Mouse (Mus musculus) Muller cell, postnatal 12 days (primary cell): Measurements from ENCODE around the gene Car5a.

Experiments used
- DNase-seq: peaks from one replicate; pipeline ENCODE4 v3.0.0-alpha.2; 2015; ENCODE audit errors: inconsistent ontology term

Car5a gene

GRCm38 (mm10) chr8:121934923-121935322 is 9.8 kb downstream of the Car5a start:
- DNase-seq, result no peak

- DNase-seq, result peak; percentile 46
Measured at GRCm38 (mm10) chr8:121934506-121934905, 10.2 kb downstream of the Car5a start.

DNA sequence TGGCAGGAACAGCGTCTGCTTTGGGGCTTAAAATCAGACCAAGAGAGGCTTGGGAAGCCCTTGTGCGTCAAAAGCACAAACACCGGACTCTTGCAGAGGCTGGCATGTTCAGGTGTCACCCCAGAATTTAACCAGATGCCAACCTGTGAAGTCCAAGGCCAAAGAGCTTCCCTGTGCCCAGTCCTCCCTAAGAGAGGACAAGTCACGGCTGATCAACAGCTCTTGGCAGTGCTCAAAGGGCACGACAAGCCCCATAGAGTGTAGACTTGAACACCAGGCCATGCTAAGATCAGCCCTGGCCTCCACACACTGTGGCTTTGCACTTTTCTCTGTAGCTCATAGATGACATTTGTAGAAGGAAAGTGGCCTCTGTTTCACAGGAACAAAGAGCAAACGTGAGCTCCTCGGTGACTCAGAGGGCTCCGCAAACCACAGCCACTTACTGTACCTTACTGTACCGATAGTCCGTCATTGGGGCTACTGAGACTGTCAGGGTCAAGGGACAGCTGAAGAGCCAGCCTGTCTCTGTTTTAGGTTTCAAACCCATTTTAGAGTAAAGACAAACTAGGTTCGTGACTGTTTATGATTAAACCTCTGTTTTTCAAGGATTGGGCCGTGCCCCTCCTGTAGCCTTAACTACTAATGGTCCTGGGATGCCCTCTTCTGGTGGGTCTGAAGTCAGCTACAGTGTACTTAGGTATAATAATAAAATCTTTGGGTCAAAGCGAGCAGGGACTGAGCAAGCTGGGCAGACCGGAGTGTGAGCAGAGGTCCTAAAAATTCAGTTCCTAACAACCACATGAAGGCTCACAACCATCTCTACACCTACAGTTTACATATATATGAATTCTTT is 11.8 kb downstream of the Car5a start:
- no peak for DNase-seq

DNA sequence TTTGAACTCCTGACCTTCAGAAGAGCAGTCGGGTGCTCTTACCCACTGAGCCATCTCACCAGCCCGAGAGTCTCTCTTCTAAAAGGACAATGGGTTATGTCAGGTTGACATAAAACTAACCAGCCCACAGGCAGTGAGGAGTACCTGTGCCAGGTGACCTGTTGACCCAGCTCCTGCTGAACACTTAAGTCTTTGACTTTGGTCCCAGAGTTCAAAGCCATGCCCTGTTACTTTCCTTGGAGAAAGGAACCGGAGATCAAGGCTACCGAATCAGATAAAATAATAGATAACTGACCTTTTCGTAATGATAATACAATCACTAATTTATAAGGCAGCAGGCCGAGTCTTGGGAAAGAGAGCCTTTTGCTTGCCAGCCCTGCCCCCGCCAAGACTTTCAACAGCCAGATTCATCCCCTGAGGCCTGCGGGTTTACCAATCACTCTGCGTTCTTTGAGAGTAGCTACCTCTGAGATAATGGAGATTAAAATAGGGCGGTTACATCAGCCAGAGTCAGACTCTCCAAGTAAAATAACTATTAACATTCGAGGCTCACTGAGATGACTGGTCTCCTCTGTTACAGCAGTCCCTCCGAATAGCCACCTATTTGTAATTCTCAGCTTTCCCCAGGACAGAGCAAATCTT is 12.6 kb downstream of the Car5a start:
- no peak for DNase-seq

DNA sequence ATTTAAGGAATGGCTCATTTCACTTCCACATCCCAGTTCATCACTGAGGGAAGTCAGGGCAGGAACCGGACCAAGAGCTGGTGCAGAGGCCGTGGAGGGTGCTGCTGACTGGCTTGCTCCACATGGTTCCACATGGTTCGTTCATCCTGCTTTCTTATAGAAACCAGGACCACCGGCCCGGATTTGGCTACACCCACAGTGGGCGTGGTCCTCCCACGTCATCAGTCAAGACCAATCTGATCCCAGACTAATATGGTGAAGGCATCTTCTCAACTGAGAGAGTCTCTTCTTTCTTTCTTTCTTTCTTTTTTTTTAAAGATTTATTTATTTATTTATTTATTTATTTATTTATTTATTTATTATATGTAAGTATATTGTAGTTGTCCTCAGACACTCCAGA is 13.1 kb downstream of the Car5a start:
- no peak for DNase-seq

DNA sequence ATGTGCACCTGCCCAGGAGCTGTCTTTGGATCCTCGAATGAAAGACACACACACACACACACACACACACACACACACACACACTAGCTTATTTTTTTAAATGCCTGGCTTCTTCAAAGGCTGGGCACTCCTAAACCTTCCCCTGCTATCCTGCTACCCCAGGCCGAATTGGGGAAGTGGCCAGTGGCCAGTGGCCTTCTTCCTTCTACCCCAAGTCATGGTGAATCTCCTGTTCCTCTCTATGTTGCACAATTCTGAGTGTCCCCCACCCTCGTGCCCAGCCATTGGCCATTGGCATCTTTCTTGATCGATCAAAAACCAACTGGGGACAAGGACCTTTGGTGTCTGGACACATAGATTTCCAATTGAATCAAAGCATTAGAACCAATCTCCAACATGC is 14.7 kb downstream of the Car5a start:
- DNase-seq, result no peak

- peak; percentile 43 for DNase-seq
Measured at GRCm38 (mm10) chr8:121927316-121927715, 17.4 kb downstream of the Car5a start.

GRCm38 (mm10) chr8:121926266-121926665 is 18.4 kb downstream of the Car5a start:
- no peak for DNase-seq

DNA sequence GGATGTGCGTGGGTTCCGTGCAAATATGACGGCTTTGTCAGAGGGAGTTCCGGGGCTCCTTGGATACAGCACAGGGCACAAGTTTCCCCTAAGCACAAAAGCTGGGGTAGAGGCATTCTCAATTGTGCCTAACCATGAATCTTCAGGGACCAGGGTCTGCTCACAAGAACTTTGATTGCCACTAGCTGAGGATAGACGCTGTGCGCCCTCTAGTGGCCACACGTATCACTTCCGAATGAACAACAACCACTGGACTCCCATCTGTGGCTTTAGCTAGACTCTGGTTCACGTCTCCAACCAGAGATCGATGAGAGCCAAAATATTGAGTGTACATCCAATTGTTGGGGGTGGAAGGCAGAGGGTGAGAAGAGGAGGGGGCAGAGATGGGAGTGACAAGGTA is 19.1 kb downstream of the Car5a start:
- DNase-seq, result peak; percentile 52

DNA sequence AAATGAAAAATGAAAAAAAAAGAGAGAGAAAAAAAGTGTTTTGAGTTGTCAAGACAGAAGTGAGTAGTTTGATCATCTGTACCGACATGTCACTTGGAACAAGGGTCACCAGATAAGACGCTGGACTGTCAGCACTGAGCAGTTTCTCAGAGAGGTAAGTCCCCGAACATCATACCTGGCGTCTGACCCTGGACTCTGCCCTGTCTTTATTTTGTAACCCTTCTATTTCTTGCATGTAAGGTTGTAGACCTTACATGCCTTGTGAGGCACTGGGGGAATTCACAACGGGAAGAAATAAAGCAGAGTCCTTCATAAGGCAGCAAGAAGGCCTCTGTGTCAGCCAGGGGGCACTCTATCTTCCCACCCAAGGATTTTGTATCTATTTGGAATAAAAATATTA is 20.0 kb downstream of the Car5a start:
- no peak for DNase-seq

GRCm38 (mm10) chr8:121922101-121922500 is 22.6 kb downstream of the Car5a start:
- DNase-seq, result no peak

- no peak for DNase-seq
Measured at GRCm38 (mm10) chr8:121921582-121921981, 23.1 kb downstream of the Car5a start.

- DNase-seq, result no peak
Measured at GRCm38 (mm10) chr8:121919731-121920130, 25.0 kb downstream of the Car5a start.

- DNase-seq, result no peak
Measured at GRCm38 (mm10) chr8:121919158-121919557, 25.5 kb downstream of the Car5a start.

DNA sequence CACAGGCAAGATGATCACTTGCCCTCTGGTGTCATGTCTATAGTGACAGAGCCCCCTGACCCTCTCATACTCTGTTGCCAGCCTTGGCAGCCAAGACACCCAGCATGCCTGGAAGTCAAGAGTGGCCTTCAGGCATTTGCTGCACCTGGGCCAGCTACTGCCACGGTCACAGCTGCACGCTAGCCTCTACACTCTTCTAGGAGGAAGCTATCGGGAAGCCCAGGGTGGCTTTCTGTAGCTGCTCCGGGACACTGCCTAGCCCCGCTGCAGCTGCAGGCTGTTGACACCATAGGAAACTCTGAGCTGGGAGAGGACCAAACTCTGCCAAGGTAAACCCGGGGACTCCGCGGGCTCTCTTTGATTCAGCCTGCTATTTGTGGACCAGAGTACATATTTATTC is 31.3 kb downstream of the Car5a start:
- no peak for DNase-seq

DNA sequence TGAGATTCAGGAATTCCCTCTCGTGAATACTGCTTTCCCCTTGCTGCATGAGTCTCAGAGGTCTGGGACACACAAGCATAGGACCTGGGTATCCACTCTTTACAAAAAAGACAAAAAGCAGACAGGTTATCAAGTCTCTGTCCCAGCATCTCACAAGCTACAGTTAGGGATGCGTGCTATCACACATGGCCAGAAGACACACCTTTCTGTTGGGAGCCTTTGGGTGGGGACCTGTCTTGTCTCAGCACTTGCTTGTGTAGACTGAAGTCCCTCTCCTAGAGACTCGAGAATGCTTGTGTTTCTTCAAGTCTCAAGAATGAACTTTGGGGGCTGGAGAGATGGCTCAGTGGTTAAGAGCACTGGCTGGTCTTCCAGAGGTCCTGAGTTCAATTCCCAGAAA is 31.9 kb downstream of the Car5a start:
- no peak for DNase-seq

GRCm38 (mm10) chr8:121911987-121912386 is 32.7 kb downstream of the Car5a start:
- no peak for DNase-seq

GRCm38 (mm10) chr8:121911400-121911799 is 33.3 kb downstream of the Car5a start:
- no peak for DNase-seq

DNA sequence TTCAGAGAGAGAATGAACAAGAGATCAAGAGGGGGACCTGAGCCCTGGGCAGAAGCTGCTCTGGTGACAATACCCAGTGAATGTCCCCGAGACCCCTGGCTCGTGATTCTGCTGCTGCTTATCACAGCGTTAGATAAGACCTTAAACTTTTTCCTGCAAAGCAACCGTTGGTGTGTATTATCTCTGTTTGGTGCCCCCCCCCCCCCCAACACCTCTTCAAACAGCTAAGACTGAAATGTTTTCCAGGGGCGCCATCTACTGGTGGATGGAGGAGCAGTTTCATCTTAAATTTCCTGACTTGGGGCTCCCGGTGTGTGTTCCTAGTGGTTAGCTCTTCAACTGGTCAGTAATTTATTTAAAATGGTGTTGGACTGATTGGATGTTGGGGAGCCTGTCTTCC is 35.0 kb downstream of the Car5a start:
- peak; percentile 72 for DNase-seq

GRCm38 (mm10) chr8:121909148-121909541 is 35.6 kb downstream of the Car5a start:
- DNase-seq, result no peak

DNA sequence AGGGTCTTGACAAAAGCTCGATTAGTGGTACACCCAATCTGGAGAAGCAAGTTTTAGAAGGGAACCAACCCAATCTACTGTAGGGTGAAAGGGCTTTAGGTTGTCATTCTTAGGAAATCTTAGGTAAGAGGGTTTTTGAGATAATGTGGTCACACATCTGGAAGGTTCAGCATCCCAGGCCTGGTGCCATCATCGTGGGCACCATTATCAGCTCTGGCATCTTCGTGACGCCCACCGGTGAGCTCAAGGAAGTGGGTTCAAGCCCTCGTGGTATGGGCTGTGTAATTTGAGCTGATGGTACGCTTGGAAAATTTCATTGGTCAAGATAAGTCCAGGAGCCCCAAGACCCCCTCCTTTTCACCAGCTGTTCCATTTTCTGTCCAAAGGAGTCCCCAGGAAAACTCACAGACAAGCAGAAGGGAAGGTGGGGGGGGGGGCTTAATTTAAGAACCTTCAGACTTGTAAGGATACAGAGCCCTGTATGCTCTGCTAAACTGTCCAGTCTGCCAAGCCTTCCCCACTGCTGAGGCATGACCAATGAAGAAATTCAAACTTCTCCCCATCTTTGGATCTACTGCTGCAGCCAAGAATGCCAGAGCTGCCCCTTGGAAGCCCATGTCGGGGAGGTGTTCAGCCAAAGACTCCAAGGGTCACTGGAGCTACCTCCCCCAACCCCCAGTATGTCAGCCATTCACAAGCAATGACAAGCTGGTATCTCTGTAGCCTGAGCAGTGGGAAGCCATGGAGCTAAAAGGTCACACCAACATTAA is 36.1 kb downstream of the Car5a start:
- no peak for DNase-seq

- peak; percentile 98 for DNase-seq
Measured at GRCm38 (mm10) chr8:121907587-121908248, 37.0 kb downstream of the Car5a start, which contains the start of gene Slc7a5. Gene Slc7a5, minus strand, starts transcription at chr8:121907694.
